Mouse (Mus musculus): ENCODE data around the gene Gusb.

Gene Gusb

GRCm38 (mm10) chr5:129974866-129975311, 28.0 kb downstream of the Gusb start:
- no peak for DNase-seq (ENCODE audit: extremely low spot score, low spot score)

DNA sequence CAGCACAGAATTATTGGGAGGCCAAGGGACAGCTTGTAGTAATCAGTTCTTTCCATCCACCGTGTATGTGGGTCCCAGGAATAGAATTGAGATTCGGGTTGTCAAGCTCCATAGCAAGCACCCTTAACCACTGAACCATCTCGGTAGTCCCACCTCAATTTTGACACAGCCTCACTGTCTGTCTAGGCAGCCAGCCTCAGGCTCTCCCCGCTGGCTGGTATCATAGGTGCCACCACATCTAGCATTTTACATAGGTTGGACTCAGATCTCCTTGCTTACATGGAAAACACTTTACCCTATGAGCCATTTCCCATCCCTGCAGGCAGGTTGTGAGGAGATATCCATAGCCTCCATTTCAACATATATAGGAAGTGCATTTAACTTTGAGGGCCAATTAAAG, 28.5 kb downstream of the Gusb start:
- no peak for DNase-seq (ENCODE audit: extremely low spot score, low spot score)

GRCm38 (mm10) chr5:129971491-129971890, 31.4 kb downstream of the Gusb start:
- no peak for DNase-seq (ENCODE audit: extremely low spot score, low spot score)

- no peak for DNase-seq (ENCODE audit: extremely low spot score, low spot score)
Measured at GRCm38 (mm10) chr5:129968417-129968816, 34.4 kb downstream of the Gusb start.

- no peak for DNase-seq (ENCODE audit: extremely low spot score, low spot score)
Measured at GRCm38 (mm10) chr5:129966448-129966847, 36.4 kb downstream of the Gusb start.

GRCm38 (mm10) chr5:129963224-129963623, 39.6 kb downstream of the Gusb start:
- DNase-seq (ENCODE audit: extremely low spot score, low spot score): no peak

GRCm38 (mm10) chr5:129955792-129956191, 47.1 kb downstream of the Gusb start:
- no peak for DNase-seq (ENCODE audit: extremely low spot score, low spot score)

DNA sequence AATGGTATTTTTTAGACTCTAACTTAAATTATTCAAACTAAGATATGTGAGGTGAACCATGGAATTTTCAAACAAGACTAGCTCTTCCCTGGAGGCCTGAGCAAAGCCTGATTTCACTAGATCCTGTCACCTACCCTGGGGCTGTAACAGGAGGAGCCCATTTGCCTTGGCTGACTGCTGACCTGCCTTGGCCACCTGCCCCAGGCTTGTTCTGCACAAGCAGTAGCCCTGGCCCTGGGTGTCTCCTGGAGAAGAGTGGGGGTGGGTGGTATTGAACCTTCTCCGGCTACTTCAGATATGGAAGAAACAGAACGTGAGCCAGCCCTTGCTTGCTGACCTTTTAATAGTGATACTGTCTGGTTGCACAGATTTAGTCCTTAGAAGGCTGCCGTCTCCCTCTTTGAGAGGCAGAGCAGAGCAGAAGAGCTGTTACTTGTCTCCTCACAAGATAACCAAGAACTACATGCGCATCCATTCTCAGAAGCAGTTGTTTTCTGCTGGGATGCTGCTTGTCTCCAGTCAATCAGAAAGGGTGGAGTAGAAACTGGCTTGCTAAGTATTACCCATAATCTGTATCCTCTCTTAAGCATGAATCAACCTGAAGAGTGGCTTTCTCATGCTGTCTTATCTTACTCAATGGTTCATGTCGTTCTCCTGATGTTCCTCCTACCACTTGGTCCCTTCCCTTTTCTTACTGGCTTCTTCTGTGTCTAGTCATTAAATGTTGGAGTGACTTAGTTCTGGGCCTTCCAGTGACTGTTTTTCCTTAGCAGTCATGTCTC, 48.2 kb downstream of the Gusb start:
- DNase-seq (ENCODE audit: extremely low spot score, low spot score): no peak

- DNase-seq (ENCODE audit: extremely low spot score, low spot score): no peak
Measured at GRCm38 (mm10) chr5:129952143-129952542, 50.7 kb downstream of the Gusb start.

GRCm38 (mm10) chr5:129947528-129948033, 55.3 kb downstream of the Gusb start:
- DNase-seq (ENCODE audit: extremely low spot score, low spot score): no peak

DNA sequence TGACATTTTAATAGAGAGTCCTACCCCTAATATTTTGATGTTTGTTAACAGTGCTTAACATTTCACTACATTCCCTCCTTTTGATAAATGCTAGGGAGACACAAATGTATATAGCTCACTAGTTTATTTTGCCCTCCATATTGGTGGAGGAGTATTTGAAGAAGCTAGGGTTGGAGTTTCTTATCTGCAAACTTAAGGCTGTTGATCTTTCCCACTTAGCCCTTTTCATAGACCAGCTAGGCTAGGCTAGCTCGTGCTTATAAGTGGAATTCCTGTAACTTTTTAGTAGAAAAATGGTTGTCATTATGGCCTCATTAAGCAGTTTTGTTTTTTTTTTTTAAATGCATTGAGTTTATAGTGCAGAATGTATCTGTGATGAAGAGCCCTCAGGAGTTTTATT, 59.4 kb downstream of the Gusb start:
- no peak for DNase-seq (ENCODE audit: extremely low spot score, low spot score)

GRCm38 (mm10) chr5:129942073-129942939, 60.5 kb downstream of the Gusb start:
- peak; percentile 56 for DNase-seq (ENCODE audit: extremely low spot score, low spot score)

DNA sequence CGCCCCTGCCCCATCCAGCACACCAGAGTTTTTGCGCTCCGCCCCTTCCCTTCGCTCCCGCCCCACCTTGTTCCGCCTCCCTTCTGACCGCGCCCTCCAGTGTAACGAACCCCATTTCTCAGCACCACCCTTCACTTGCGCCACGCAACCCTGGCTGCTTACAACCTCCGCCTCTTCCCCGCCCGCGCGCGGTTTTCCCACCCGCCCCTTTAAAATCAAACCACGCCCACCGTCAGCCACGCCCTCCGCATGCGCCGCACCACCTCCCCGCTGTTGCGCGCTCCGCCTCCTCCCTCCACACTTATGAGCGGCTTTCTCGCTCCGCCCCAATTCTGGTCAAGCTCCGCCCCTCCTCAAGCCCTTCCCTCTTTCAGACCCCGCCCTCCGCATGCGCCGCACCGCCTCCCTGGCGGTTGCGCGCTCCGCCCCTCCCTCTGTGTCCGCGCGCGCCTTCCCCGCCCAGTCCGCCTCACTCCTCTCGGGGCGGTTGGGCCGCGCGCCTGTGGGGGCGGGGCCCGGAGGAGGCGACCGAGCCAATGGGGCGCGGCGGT, 61.3 kb downstream of the Gusb start, which contains the start of gene Vkorc1l1:
Gene Vkorc1l1, plus strand, starts transcription at position 476 of the 551 bp plus-strand sequence.
- DNase-seq (ENCODE audit: extremely low spot score, low spot score): peak; percentile 98

GRCm38 (mm10) chr5:129940736-129941494, 61.9 kb downstream of the Gusb start:
- no peak for DNase-seq (ENCODE audit: extremely low spot score, low spot score)

DNA sequence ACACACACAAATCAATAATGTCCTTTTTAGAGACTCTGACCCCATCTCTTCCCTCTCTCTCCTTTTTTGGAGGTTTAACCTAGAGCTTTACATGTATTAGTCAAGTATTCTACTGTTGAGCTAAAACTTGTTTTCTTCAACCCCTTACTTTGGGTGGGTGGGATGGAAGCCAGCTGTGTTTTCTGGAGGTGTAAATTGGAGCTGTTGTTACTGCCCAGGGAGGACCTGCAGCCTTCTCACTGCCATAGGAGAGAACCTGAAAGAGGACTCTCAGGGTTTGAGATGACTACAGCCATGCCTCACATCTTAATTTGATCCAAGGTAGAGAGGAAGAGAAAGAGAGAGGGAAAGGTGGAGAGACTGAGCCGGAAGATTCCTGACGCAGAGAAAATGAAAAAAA, 62.6 kb downstream of the Gusb start:
- no peak for DNase-seq (ENCODE audit: extremely low spot score, low spot score)

Measured in neural tube, embryonic 10.5 days (tissue).